In the genomic region with DNA sequence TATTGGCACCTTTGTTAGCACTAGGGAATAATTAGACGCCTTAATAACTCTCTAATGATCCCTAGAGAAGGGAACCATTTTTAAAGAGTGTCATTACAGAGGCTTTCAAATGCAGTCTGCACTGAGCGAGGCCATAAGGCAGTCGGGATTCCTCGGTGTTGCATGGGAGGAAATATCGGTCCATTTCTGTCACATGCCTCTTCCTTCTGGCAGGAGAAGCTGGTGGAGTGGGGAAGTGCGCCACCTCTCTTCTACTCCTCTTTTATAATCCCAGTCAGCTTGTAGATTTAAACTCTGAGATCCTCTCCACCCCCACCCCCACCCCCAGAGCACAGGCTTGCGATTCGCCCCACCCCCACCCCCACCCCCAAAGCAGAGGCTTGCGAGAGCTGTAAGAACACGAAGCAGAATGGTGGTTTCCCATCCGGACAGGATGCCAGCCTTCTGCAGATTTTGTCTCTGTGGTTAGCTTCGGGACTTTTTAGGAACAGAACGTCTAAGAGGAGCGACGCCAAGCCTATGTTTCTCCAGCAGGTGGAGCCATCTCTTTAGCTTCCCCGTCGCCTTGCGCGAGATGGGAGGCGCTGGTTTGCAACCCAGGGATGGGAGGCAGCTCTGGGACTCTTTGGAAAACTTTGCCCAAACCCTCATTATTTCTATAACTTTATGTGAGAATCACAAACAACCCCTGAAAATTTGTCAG, we compare ENCODE assay signal across 9 mouse cellular contexts. TPM values are rescaled to one million over a fixed set of nuclear protein-coding genes. Genes with fewer than 3 reads are reported as not detected.
DNase-seq lines count a peak whose midpoint lies in the region; ATAC-seq lines count a peak whose summit lies in the region.
"Had no signal": no experiment of that assay in that cellular context is flagged by ENCODE, and none has a peak within 500 bp of the region (broad histone marks: within the 10 kb centered on the region; RNA-seq: fewer than 3 reads in every experiment).

No protein-coding gene starts in this region.

- peaks cover 9% of the 10 kb centered on the region for H3K4me1 ChIP-seq in hindbrain, embryonic 13.5 days (replicated peaks)

- peak; percentile 83 for ATAC-seq in hindbrain, embryonic 13.5 days (ENCODE audit: low FRiP score)
- ATAC-seq in monocyte, adult 5-6 weeks (replicated peaks; ENCODE audit: insufficient number of reproducible peaks, low FRiP score, low TSS enrichment, poor library complexity, severe bottlenecking) = no peak

- H3K27me3 ChIP-seq in hindbrain, embryonic 13.5 days = peaks cover 69% of the 10 kb centered on the region

- peak overlapping the region; percentile 48 for H3K4me2 ChIP-seq in hindbrain, embryonic 13.5 days

- H3K9me3 ChIP-seq in hindbrain, embryonic 13.5 days = no peaks in the 10 kb centered on the region

- no peak overlapping the region for H3K27ac ChIP-seq in hindbrain, embryonic 13.5 days

- peak; percentile 85 for DNase-seq in ZHBTc4 (ENCODE audit: low read depth, low spot score)
- DNase-seq in cerebellum, postnatal 14 days = peak; percentile 84 to 87
- DNase-seq in frontal cortex, postnatal 36 days (ENCODE audit: low spot score in 2 of 2) = peak; percentile 68 to 79
- DNase-seq in layer of hippocampus, postnatal 10 days (ENCODE audit: low spot score in 2 of 2) = peak; percentile 82
- DNase-seq in lung, postnatal 10 days = peak; percentile 85
- peak; percentile 74 for DNase-seq in retina, postnatal 7 days (ENCODE audit: low read depth, low spot score)

- H3K36me3 ChIP-seq in hindbrain, embryonic 13.5 days = no peaks in the 10 kb centered on the region

- WGBS in hindbrain, embryonic 13.5 days = 2% methylated on average over 20 of the region's 20 CpGs

- H3K4me3 ChIP-seq in hindbrain, embryonic 13.5 days = 0 out of 2 replicates have a peak overlapping the region, but pooled peaks have one; percentile 3

- H3K9ac ChIP-seq in hindbrain, embryonic 13.5 days = 0 out of 2 replicates have a peak overlapping the region, but pooled peaks have one; percentile 8

RNA-seq across cellular contexts. Expression of gene Six2, which starts 23.3 kb away (rescaled TPM):
- 1.0 and 1.1 TPM in 2 replicates for polyA plus RNA-seq in hindbrain, embryonic 13.5 days (2015; fragmentation: Nextera tagmentation; extraction: Ambion mirVana)
- total RNA-seq in layer of hippocampus, postnatal 10 days (2021) = under 1 TPM; 0.25 to 0.42 TPM
- not detected in 3 replicates for total RNA-seq in monocyte, adult 5-6 weeks (2017)
- total RNA-seq: neutrophil, adult 5-6 weeks had no signal

RNA-seq across cellular contexts. Expression of gene Six3, which starts 51.4 kb away (rescaled TPM):
- 0.85 and 0.97 TPM in 2 replicates for polyA plus RNA-seq in hindbrain, embryonic 13.5 days (2015; fragmentation: Nextera tagmentation; extraction: Ambion mirVana)
- under 1 TPM; 0.43 to 0.54 TPM for total RNA-seq in layer of hippocampus, postnatal 10 days (2021)
- not detected in 3 replicates for total RNA-seq in monocyte, adult 5-6 weeks (2017)
- total RNA-seq: neutrophil, adult 5-6 weeks had no signal
